Mouse (Mus musculus) adrenal gland, adult 18-20 months (tissue): ENCODE data around the gene Bcar1. TPM values are rescaled to one million over a fixed set of nuclear protein-coding genes. Genes with fewer than 3 reads are reported as not detected.

Experiments used
- DNase-seq, 2 experiments: peaks; one replicate each; pipeline ENCODE4 v3.0.0; 2021 to 2022; ENCODE audit warnings: low spot score in 2 of 2
- microRNA-seq, 2 experiments: library from miRNA; unstranded; fragments of <30 nt; microRNA quantifications; one replicate each; pipeline ENCODE4 v1.2.0; 2021; ENCODE audit warnings: borderline number of aligned reads in 2 of 2
- total RNA-seq, 2 experiments: library from RNA; stranded (reverse); gene quantifications; 1 replicate in 1 of 2; 2 replicates in 1 of 2; pipeline ENCODE4 v1.2.3; 2021

Bcar1 gene
- total RNA-seq, 2 experiments from 2014 or later = 83.9 to 120 TPM

GRCm38 (mm10) chr8:111686881-111687280 is 56.7 kb downstream of the Bcar1 start:
- no peak for DNase-seq

GRCm38 (mm10) chr8:111682521-111682920 is 61.1 kb downstream of the Bcar1 start:
- no peak for DNase-seq

GRCm38 (mm10) chr8:111681153-111681552 is 62.5 kb downstream of the Bcar1 start:
- no peak for DNase-seq

- DNase-seq = no peak
These were observed 63.1 kb downstream of the Bcar1 start for GRCm38 (mm10) chr8:111680423-111681028.

- DNase-seq = no peak
These were observed 64.8 kb downstream of the Bcar1 start for GRCm38 (mm10) chr8:111678848-111679247.

- peak; percentile 40 to 57 for DNase-seq
These were observed 65.5 kb downstream of the Bcar1 start for GRCm38 (mm10) chr8:111678111-111678510.

- DNase-seq = no peak
These were observed 67.4 kb downstream of the Bcar1 start for GRCm38 (mm10) chr8:111676237-111676636.

GRCm38 (mm10) chr8:111666751-111667150 is 76.9 kb downstream of the Bcar1 start:
- no peak for DNase-seq

GRCm38 (mm10) chr8:111662473-111662872 is 81.1 kb downstream of the Bcar1 start:
- DNase-seq = peak; percentile 82 to 84

Small RNA genes within 50 kb of the gene (microRNA-seq; reads per million reads assigned to microRNA genes)
- 0 reads per million in 2 experiments for gene Mir7076

Other genes with a start within 250 kb of the Bcar1 start
- 10 to 100 TPM in 1 of 2 experiments, 1 to 10 TPM in 1; 9.2 to 10.3 TPM for gene Wdr59, start 221.7 kb downstream of the Bcar1 start, total RNA-seq
- gene Znrf1, start 207.7 kb downstream of the Bcar1 start, total RNA-seq = 10 to 100 TPM; 31.0 to 36.3 TPM
- gene Ldhd, start 113.4 kb downstream of the Bcar1 start, total RNA-seq = 100 to 1,000 TPM in 1 of 2 experiments, 10 to 100 TPM in 1; 65.1 to 101 TPM
- gene Zfp1, start 100.4 kb downstream of the Bcar1 start, total RNA-seq = 1 to 10 TPM; 6.4 to 6.5 TPM
- not detected for gene Ctrb1, start 52.8 kb downstream of the Bcar1 start, total RNA-seq
- gene Cfdp1, start 110.5 kb upstream of the Bcar1 start, total RNA-seq = 10 to 100 TPM; 68.2 to 77.9 TPM
- gene Tmem170, start 132.9 kb upstream of the Bcar1 start, total RNA-seq = 1 to 10 TPM; 5.6 to 6.6 TPM
- not detected for gene Chst5, start 166.6 kb upstream of the Bcar1 start, total RNA-seq
- 1 to 10 TPM; 5.3 to 5.7 TPM for gene Tmem231, start 190.1 kb upstream of the Bcar1 start, total RNA-seq
- gene Gabarapl2, start 196.9 kb upstream of the Bcar1 start, total RNA-seq = 100 to 1,000 TPM; 156 to 173 TPM
- 1 to 10 TPM; 3.1 to 3.4 TPM for gene Adat1, start 248.5 kb upstream of the Bcar1 start, total RNA-seq